Mouse (Mus musculus): Measurements from ENCODE around the gene Vkorc1.

- TF ChIP-seq CTCF (IDR thresholded peaks at IDR 0.05; ENCODE audit: low read depth, low read length) = no peak
- no peak for TF ChIP-seq POLR2A (IDR thresholded peaks at IDR 0.05; ENCODE audit: borderline replicate concordance, low read depth, low read length)
These were observed 37.2 kb downstream of the Vkorc1 start for GRCm38 (mm10) chr7:127858258-127858657.

Measured in bone marrow macrophage, adult 2 months (primary cell).